Mouse (Mus musculus) heart, adult 2 months (tissue): ENCODE measurements at regions not wholly inside any gene's neighbourhood (a gene's known extent, or its start where the extent isn't known, plus 50 kb on each side); places are given as distances from the start of the nearest gene placed in this dataset.
A peak's percentile ranks its signal among the peaks of the same experiment; 100 is the strongest.

Experiments
- CTCF ChIP-seq: fragments of 200-600 bp; IDR thresholded peaks from 2 replicates; pipeline ENCODE4 v1.8.1; 2022; ENCODE audit warnings: antibody characterized with exemption, mild to moderate bottlenecking, moderate library complexity
- EP300 ChIP-seq: fragments of 200-500 bp; IDR thresholded peaks from 2 replicates; pipeline ENCODE4 v1.6.1; 2011; ENCODE audit warnings: low read depth, low read length, control low read depth; ENCODE audit not compliant: insufficient read depth
- POLR2A ChIP-seq: fragments of 200-500 bp; IDR thresholded peaks from 2 replicates; pipeline ENCODE4 v1.6.1; 2011; ENCODE audit warnings: mild to moderate bottlenecking, low read depth, low read length, control low read depth; ENCODE audit not compliant: insufficient read depth

- TF ChIP-seq POLR2A = no peak
- TF ChIP-seq CTCF = peak; percentile 76
- TF ChIP-seq EP300 = no peak
These were observed 210.8 kb upstream of the Fermt1 start for GRCm38 (mm10) chr2:133156537-133156936.
